Mouse (Mus musculus) cerebellum, adult 11 months (tissue): ENCODE measurements around the gene Gm45711.
"Not testable (repeated sequence)": the region's sequence is repeated elsewhere in the genome, so short reads cannot be mapped to it uniquely, and the experiment has no call there.

Experiments
- DNase-seq: peaks from one replicate; pipeline ENCODE4 v3.0.0; 2022

The Gm45711 gene

GRCm38 (mm10) chr8:104309441-104310155 lies at the start of gene Gm45711, which contains the start of gene Cmtm1:
Gm45711 (minus strand) TSS chr8:104310081.
Cmtm1 (minus strand) TSS chr8:104310145.
- peak; percentile 19 for DNase-seq

- no peak for DNase-seq
Measured at GRCm38 (mm10) chr8:104358637-104359036, 48.8 kb upstream of the Gm45711 start.

DNA sequence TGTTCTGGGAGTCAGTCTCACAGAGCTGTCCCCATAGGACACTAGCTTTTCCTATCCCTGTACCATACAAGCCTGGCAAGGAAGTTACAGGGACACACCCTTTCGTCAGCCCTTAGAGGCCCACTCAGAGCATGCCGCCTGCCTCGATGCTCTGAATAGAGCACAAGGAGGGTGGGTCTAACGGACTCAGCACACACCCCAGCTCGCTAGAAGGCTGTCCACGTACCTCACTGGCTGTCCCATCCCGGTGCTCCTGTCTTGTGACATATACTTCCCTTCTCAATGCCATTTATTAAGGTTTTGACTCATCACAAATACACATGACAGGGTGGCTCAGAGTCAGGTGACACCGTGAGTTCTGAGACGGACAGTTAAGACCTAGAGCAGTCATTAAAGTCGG lies 44.6 kb upstream of the Gm45711 start:
- no peak for DNase-seq

GRCm38 (mm10) chr8:104353186-104353585 lies 43.3 kb upstream of the Gm45711 start:
- no peak for DNase-seq

GRCm38 (mm10) chr8:104350047-104350446 lies 40.2 kb upstream of the Gm45711 start:
- DNase-seq, result no peak

DNA sequence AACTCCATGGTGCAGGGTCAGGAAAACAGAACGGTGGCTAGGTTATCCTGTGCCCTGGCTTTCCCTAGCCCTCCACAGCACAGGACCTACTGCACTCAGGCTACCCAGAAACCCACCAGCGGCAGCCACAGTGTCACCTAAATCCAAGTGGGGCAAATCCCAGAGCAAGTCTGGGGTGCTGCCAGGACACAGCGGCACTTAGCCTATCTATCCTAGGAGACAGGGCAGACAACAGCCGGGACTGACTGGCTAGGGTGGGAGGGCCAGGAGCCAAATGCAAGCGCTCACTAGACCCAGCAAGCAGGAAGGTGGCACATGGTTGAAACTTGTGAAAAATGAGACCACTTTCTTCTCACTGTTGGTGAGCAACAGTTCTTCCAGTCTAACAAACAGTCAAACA lies 39.1 kb upstream of the Gm45711 start:
- DNase-seq, result no peak

DNA sequence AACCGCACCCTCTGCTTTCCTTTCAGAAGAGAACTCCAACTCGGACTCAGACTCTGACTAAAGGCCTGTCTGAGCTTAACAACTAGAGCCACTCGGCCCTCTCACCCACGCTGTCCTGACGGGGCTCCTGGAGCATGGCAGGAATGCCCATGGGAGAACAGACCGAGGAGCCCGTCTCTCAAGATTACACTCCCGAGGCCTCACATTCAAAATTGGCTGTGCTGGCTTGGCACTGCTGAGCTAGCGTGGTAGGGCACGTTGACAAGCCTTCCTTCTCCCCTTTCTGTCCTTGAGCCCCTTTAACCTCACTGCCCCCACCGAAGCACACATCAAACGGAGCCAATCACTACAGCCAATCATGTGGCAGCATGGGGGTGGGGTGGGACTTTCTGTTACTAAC lies 36.8 kb upstream of the Gm45711 start:
- DNase-seq, result no peak

DNA sequence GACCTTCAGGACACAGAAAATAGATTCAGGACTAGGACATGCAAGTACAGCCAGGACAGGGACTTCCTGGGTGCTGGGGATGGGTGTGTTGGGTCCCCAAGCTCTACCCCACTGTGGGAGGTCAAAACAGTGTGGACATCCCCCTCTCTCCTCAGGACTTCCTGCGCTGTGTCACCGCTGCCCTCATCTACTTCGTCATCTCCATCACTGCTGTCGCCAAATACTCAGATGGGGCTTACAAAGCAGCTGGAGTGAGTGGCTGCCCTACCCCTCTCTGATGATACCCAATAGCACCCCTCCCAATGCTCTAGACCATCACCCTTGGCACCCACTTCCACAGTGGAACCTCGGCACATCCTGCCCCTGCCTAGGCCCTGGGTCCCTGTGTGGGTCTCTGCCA lies 34.7 kb upstream of the Gm45711 start:
- no peak for DNase-seq

- peak; percentile 89 for DNase-seq
Measured at GRCm38 (mm10) chr8:104343957-104344356, 34.1 kb upstream of the Gm45711 start.

DNA sequence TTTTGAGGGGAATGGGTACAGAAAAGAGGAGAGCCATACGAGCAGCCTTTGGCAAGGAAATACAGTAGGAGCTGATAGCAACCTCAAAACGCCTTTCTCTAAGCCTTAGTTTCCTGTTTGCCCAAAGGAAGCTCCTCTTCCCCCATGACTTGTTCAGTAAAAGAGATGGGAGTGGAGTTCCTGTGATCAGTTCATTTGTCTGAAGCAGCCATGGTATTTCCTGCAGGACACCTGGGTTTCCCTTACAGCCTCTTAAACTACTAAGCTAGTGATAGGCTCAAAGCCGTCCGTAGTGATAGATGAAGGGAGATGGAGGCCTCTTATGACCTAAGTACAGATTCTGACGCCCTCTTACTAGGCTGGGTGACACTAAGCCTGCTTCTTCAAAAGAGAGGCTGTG lies 32.5 kb upstream of the Gm45711 start:
- no peak for DNase-seq

GRCm38 (mm10) chr8:104341678-104342077 lies 31.8 kb upstream of the Gm45711 start:
- no peak for DNase-seq

DNA sequence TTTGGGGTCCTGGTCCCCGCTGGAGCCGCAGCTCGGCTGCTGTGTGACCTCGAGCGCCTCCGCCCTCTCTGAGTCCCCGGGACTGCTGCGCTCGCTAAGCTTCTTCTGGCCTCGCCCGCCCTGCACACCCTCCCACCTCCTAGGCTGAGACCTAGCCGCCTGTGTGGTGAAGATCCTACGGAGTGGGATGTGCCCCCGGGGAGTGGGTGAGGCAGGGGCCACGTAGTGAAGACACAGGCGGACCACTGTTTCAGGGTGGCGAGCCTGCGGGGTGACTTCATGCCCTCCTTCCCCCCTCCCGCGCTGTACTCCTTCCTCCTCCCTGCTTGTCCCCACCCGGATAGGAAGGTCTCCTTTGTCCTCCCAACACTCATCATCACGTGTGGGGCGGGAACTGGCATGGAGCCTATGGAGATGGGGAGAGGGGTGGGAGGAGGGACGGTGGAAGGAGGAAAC lies 31.3 kb upstream of the Gm45711 start:
- DNase-seq, result no peak

DNA sequence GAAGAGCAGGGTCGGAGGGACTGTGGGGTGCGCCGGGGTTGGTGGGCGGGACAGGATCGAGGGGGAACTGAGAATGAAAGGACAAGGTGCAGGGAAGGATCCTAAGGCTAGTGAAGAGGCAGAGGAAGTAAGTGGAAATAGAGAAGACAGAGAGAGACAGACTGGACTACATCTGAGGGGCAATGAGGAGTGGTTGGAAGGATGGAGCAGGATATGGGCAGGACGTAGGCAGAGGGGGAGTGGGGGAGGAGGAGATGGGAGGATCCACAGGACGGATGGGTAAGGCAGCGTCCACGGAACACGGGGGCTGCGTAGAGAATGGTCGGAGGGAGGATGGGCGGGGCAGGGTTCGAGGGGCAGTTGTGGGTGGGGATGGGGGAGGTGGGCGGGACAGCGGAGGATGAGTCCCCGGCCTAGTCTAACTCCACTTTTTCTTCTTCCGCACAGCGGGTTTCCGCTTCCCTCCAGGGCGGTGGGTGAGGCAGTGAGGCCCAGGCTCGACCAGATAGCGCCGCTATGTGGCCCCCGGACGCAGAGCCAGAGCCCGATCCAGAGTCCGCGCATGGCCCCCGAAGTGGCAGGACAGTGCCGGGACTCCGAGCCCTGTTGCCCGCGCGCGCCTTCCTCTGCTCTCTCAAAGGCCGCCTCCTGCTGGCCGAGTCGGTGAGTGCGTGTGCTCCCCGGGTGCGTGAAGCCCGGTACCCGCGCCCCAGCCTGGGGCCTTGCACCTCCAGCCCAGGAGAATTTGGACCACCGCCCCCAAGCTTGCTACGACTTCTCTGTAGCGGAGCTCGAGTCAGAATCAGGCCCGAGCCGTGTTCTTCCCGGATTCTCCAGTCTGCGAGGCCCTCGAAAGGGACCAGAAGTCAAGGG lies 30.6 kb upstream of the Gm45711 start:
- DNase-seq, result peak; percentile 34

GRCm38 (mm10) chr8:104339983-104340232 lies 30.0 kb upstream of the Gm45711 start:
- no peak for DNase-seq

GRCm38 (mm10) chr8:104339229-104339982 lies 29.5 kb upstream of the Gm45711 start, which contains the start of gene Cmtm3:
Cmtm3 (plus strand) TSS chr8:104339410.
- no peak for DNase-seq

DNA sequence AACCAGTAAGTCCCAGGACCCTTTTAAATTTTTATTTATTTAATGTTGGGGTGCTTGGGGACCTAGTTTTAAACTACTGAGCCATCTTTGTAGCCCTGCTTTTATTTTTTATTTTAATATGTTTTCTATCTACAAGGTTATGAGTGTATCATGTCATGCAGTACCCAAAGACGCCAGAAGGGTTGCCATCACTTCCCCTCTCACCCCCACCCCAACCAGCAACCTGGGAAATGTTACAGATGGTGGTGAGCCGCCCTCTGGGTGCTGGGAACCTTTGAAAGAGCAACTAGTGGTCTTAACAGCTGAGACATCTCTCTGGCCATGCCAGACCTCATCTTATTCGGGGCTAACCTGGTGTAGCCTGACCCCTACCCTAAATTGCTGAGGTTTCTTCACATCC lies 28.0 kb upstream of the Gm45711 start:
- DNase-seq, result no peak

GRCm38 (mm10) chr8:104336806-104337205 lies 26.9 kb upstream of the Gm45711 start:
- no peak for DNase-seq

DNA sequence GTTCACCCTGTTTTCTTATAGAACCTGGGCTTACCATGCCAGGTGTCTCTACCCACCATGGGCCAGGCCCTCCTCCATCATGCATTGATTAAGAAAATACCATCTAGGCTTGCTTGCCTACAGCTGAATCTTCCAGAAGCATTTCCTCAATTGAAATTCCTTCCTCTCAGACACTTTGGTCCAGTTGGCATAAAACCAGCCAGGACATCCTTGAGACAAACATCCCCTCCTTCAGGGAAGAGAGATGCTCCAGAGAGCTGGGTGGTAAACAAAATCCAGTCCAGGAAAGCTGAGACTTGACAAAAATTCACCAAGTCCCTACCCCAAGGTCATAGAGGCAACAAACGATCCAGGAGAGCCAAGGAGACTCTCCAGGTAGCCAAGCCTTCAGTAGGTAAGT lies 24.3 kb upstream of the Gm45711 start:
- DNase-seq, result no peak

- DNase-seq, result no peak
Measured at GRCm38 (mm10) chr8:104333786-104334185, 23.9 kb upstream of the Gm45711 start.

DNA sequence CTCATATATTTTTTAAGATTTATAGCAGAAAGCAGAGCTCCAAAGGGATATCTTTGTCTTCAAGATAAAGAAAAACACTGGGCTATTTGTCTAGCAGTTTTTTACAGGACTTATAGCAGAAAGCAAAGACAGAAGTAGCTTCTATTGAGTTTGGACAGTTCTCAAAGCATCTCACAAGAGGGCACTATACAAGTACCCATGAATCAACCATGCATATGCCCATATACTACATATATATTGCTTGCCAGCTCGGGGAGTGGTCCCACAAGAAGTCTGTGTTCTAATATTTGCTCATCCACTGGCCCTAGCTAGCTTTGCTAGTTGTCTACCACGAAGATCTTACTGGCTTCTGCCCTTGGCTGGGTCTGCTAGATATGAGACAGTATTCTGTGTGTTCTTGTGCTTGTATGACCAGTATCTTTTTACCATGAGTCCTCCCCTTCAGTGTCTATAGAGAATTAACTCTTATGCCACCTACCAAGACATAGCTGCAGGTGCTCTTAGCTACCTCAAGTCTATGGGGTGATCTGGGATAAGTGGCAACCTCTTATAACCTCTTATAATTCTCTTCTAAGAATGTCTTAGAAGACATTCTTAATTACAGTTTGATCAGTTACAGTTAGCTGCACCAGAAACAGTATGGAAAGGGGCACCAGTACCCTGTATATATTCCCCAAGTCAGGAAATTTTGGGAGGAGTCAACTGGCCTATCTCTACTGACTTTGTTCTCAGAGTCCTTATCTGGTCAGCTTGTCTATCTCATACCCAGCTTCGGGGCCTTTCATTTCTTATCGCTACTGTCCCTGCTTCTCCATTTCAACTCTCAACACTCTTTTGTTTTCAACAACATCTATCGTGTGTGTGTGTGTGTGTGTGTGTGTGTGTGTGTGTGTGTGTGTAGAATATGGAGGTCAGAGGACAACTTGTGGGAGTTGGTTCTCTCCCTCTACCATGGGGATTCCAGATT lies 23.1 kb upstream of the Gm45711 start:
- no peak for DNase-seq

DNA sequence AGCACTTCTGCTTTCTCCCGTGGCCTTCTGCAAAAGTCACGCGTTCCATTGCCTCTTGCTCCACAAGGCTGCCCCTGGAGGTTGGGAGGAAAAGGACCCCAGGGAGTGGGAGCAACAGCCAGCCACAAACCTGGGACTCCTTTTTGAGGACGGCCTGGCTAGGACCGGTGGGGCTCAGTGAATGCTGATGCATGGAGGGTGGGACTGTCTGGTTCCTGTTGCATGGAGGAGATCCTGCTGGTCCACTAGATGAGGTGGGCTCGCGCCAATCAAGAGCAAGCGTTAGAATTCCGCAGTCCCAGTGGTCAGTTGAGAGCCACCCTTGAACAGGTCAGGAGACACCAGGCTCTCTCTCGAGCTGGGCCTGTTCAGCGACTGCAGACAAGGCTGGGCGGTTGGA lies 12.0 kb upstream of the Gm45711 start, which contains the start of gene Cmtm2b:
Gene Cmtm2b, plus strand, starts transcription at position 301 of the 400 bp plus-strand sequence.
- DNase-seq, result not testable (repeated sequence)

- not testable (repeated sequence) for DNase-seq
Measured at GRCm38 (mm10) chr8:104321267-104321666, 11.4 kb upstream of the Gm45711 start, which contains the start of gene Gm11020. Gm11020 (plus strand) TSS chr8:104321567.
